Mouse (Mus musculus): ENCODE results near the gene Bmper.

Bmper gene

DNA sequence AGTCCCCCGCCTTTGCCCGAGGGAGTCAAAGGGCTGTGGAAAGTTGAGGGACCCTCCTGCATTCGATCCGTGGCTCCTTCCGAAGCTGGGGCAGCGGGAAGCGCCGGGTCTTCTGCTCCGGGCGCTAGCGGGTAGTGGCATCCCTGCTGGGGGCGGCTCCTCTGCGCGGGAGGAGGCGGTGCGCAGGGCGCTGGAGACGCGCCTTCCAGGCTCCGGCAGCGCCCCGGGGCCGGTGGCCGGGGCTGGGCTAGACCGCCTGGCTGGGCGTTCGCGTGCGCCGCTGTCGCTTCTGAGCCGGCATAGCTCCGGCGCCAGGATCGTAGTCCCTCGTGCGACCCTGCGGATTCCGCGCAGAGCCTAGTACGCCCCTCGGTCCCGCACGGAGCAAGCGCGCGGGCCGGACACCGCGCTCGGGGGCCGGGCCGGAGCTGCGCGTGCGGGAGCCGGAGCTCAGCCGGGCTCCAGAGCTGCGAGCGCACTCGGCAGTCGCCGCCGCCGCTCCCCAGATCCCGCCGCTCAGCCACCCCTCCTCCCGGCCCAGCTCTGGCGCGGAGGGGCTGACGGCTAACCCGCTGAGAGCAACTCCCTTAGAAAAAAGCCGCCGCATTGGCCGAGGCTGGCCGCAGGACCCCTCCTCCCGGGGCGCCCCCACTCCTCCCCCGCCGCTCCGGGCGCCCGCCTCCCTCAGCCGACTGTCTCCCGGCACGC lies at the start of gene Bmper:
Gene Bmper (plus strand): TSS at position 236 of the 708 bp plus-strand sequence.
- DNase-seq (ENCODE audit: low read depth) = no peak

DNA sequence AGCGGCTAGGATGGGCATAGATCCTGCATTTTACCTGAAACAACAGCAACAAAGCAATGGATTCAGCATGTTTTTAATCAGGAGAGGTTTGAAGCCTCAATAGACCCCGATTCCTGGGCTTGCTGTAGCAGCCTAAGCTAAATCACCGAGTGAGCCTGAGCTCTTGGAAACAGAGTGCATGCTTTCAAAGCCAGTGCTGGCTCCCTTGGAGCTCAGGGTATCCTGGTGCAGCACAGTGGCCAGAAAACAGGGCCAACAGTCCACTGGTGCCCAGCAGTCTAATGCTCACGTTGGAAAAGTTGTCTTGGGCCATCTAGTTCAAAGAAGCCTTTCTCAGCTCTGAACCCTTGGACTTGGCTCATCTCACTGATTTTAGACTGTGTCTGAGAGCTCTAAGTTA lies 45.4 kb upstream of the Bmper start:
- no peak for DNase-seq (ENCODE audit: low read depth)

DNA sequence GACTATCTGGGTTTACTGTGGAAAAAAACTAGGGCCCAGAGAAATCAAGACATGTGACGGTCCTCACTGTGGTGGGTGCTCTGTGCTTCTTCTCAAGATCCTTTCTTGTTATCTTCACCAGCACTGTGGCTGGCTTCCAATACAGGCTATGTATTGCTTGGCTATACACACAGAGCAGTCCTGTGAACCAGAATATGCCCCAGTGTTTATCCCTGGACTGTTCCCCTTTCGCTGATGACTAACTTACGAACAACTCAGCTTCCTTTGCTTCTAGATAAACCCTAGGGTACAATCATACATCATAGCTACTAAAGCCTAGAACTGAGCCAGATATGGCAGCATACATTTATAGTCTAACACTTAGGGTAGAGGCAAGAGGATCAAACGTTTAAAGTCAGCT lies 35.7 kb upstream of the Bmper start:
- no peak for DNase-seq (ENCODE audit: low read depth)

DNA sequence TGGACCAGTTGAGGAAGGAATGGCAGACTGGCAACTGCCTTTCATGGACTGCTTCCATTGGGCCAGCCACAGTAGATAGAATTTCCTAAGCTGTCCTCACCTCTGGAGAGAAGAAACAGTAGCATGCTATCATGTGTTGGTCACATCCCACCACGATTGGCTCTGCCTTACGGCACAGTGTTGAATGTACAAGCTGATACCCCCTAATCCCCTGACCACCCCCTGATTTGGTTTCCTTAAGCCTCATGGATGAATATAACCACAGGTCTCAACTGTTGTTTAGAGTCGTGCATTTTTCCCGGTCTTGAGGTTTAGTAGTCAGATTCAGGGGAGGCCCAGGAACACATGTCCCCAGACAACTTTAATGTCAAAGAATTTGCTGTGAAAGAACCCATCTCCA lies 34.7 kb upstream of the Bmper start:
- no peak for DNase-seq (ENCODE audit: low read depth)

DNA sequence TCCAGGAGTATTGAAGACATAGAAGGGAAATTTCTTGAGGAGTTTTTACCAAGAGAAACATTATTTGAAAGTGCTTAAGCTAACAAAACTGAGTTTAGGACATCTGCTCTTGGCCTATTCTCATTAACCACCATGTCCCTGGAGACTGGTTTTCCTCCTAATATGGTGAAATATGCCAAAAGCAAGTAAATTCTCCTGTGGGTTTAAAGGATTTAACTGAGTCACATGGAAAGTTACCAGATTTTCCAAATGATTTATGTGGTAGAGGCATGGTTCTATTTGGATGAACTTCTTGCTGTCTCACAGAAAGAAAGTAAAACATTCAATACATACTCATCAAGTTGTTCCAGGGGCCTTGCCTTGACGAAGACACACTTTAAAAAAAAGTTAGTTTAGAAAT lies 31.9 kb upstream of the Bmper start:
- no peak for DNase-seq (ENCODE audit: low read depth)

DNA sequence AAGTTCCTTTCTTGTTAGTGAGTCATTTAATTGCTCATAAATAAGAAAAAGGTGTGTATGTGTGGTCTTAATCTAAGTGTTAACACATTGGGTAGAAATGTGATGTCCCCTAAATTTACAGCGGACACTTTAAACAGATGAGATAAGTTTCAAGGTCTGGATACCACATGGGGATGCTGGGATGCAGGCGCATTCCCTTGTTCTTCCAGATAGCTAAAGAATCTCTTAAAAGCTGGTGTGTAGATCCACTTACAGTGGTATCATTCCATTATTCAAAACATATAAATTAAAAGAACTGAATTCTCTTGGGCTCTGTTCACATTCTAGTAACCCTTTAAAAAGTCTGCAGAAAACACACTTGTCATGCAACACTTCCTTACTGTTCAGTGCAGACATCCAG lies 31.4 kb upstream of the Bmper start:
- no peak for DNase-seq (ENCODE audit: low read depth)

DNA sequence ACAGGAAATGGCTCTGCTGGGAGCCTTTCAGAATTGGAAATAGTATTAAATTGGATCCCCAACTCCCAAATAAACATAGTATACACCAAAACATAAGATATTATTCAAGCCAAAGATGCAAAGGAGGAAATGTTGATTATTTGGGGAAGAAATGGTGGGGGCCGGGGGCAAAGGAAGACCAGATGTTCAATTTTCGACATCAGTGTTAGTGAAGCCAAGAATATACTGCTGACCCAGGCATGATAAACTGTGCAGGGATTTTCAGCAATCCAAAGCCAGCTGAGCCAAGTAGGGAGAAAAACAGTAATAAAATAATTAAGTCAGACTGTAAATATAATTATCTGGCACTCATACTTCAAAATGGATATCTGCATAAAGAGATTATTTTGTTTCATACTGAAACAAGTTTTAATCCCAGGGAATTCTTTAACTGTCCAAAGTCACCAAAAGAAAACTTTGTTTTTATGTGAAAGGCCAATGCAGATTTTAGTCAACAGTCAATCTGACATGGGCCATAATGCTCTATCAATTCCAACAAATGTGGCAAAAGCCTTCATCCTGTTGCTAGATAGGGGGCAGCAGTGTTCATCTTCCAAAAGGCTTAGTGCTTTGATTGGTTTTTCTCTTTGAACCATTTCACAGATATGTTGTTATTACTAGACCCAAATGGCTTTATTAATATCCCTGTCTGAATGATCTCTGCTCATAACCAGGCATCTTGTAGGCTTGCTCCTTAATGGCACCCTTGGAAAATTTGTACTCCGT lies 30.1 kb upstream of the Bmper start:
- no peak for DNase-seq (ENCODE audit: low read depth)

DNA sequence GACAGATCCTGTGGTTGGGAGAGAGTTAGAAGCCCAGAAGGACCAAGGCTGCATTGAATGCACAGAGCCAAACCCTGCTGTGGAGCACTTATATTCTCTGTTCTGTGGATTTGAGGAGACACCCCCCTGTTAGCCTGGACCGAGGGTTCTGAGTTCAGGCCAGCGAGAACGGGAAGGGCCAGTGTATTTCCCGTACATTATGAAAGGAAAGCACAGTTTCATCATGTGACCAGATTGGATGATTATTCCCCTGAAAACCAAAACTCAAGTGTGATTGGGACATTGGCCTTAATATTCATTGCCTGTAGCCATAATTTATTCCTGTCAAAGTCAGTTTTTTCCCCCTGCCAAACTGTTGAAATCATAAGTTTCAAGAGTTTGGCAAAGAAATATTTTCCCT lies 23.9 kb upstream of the Bmper start:
- no peak for DNase-seq (ENCODE audit: low read depth)

DNA sequence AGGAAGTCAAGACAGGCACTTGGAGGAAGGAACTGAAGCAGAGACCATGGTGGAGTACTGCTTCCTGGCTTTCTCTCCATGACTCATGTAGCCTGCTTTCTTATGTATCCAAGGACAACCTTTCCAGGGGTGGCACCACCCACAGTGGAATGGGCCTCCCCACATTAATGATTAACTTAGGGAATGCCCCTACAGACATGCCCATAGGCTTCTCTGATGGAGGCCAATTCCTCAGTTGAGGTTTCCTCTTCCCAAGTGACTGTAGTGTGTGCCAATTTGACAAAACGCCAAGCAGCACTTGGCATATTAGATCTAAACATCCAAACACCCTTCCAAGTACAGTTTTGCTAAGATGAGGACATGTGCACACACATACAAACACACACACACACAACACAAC lies 23.0 kb upstream of the Bmper start:
- DNase-seq (ENCODE audit: low read depth) = no peak

DNA sequence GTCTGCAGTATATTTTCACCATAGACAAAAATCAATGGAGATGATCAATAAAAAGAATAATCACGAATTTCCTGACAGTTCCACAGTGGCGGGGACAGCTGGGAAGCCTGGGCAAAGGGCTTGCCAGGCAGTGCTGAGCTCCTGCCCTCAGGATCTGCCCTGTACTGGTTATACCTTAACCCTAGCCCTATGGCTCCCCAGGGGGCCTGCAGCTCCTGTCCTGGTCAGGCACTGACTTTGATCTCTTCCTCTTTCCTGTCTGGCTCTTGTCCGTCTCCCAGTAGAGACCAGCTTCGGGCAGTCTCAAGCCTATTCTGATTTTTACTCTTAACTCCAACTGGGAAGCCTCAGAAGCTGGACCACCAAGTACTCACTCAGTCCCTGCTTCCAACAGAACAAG lies 22.0 kb upstream of the Bmper start:
- no peak for DNase-seq (ENCODE audit: low read depth)

DNA sequence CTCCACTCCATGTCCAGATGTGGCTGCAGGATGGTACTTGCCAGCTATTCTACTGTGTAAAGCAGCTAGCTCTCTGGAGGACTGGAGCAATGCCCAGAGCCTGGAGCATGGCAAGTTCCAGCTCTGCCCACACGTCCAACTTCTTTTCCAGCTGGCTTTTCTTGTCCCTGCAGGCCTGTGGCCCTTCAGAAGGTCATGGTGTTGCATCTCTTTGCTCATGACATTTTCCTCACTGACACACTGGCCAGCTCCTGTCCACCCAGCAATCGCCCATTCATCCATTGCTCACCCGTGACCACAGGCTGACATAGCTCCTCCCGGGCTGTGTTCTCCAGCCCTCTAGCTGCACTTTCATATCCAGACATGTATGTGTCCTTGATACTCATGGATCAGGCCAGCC lies 20.4 kb upstream of the Bmper start:
- no peak for DNase-seq (ENCODE audit: low read depth)

DNA sequence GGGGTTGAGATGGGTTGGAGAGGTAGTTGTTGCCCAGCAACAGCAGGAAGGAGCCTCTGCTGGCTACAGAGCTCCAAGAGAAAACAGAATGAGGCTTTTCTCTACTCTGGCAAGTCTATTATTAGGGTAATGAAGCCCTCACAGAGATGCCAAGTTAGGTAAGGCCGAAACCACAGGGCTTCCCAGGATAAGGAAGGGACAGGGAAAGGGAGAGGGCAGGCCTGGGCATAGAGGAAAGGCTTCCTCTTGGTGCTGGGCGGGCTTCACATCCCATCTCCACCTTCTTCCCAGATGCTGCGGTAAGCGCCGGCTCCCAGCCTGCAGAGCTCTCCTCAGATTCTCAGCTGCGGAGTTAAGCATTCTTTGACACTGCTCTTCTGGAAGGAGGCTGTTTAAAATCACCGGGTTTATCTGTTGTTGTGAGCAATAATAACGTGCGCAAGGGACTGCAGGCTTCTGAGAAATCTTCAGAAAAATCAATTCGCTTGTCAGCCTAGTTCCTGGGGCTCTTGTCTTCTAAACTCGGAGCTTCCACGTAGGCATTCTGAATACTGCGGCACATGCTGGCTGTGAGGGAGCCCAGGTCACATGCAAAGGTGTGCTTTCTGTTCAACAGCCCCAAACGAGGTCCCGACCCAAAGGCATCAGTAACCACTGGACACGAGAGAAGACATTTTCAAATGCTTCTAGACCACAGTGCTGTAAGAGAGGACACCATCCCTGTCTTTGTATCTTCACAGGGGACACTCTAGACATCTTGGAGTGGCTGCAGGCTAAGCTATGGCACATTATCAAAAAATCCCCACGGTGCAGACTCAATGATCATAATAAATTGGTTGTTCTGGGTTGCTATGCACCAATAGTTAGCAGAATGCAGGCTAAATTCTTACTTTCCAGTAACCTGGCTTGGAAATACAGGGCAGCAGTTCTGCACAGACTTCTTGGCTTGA lies 18.3 kb upstream of the Bmper start:
- DNase-seq (ENCODE audit: low read depth) = no peak

DNA sequence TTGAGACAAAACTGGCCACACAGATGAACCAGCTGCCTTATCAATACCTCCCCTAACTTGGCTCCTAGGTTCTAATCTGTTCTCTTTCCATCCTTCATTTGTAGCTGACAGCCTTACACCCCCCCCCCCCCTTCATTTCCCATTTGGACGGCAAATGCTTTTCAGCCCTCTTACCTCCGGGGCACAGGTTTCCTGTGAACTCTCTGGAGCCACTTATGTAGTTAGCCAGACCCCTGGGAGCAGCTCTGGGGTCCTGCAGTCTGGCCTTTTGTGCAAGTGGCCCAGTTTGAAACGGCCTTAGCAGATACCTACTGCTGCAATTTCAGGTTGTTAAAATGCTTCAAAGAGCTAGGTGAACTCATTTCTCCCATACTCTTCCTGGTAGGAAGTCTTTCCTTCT lies 17.6 kb upstream of the Bmper start:
- DNase-seq (ENCODE audit: low read depth) = no peak

DNA sequence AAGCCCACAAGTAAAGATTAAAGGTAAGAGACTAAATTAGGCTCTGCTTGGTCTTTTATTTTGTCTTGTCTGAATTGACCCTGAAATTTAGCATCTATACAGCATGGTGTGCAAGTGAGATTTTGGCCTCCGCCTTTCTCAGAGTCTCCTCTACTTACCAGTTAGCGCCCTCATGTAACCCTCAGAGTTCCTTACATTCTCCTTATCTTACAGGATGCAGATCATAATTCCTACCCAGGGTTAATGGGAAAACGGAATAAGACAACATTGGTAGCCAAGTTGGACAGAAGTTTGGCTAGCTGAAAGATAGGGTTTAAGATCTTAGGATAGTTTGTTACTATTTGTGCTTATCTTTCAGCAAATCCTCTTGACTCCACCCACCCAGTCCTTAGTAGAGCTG lies 17.1 kb upstream of the Bmper start:
- no peak for DNase-seq (ENCODE audit: low read depth)

DNA sequence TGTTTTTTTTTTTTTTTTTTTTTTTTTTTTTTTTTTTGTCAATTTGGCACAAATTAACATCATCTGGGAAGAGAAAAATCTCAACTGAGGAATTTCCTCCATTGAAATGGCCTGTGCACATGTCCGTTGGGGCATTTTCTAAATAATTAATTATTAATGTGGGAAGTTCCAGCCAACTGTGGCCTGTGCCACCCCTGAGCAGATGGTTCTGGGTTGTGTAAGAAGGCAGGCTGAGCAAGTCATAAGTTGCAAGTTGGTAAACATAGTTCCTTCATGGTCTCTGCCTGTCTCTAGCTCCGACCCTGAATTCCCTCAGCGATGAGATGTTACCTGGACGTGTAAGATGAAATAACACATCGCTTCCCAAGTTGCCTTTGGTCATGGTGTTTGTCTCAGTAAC lies 16.7 kb upstream of the Bmper start:
- no peak for DNase-seq (ENCODE audit: low read depth)

DNA sequence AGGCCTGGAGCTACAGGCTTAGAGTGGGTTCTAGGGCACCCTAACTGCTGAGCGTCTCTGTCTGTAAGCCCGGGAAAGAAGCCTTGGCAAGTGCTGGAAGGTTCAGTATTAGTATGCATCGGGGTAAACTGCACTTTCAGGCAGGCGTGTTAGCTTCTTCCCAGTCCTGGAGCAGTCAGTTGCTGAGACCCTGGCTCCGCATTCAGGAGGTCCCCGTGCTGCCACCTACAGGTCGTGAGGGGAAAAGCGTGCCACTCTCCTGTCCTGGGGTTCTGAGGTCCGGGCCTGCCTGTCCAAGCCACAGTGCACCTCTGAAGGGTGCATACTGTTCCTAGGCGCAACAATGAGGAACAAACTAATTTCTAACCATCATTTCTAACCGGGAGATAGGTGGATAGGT lies 10.6 kb upstream of the Bmper start:
- DNase-seq (ENCODE audit: low read depth) = peak; percentile 53

DNA sequence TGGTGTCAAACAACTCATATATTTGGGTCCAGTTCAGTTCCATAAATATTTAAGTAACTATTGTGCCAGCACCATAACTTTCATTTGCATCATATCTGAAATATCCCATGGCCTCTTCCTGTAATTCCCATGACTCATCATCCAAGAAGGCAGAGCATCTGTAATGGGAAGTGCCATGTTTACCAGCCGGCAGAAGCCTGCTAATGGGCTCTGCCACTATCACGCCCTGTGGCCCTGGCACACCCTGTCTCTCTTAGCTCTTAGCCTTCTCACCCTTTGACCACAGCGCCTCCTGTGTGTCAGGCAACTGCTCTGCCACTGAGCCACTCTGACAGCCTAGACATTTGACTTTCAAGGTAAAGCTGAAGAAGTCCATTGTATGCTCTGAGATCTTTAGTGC lies 3.1 kb upstream of the Bmper start:
- peak; percentile 6 for DNase-seq (ENCODE audit: low read depth)

DNA sequence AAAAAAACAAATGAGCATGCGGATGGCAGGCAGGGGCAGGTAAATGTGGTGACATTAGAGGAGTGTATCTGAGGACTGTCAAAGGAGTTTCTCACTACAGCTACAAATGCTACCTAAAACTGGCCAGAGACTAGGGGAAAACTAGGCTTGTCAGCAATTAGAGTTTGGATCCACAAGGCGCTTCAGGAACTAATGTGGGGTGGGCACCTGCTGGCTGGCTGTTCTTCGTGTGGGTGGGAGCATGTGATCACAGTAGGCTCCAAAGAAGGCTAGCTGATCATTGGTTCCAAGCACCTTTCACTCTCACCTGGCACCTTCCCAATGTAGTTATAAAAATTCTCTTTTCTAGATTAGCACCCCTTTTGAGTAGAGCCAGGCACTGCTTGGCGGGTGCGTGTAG lies 900 bp upstream of the Bmper start:
- DNase-seq (ENCODE audit: low read depth) = no peak

DNA sequence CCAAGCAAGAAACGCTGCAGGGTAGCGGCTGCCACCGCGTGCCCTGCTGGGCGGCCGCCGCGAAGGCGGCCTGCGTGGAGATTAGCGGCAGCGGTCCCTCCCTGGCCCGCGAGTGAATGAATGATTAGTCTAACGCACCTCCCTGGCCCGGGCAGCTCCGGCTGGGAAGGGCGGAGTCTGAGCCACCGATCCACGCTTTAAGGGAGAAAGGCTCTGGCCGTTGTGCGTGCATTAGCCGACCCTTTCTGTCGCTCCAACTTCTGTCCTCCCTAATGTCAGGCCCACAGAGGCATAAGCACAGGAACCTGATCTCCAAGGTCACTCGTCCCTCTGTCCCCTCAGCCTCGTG lies 410 bp upstream of the Bmper start:
- DNase-seq (ENCODE audit: low read depth) = no peak

DNA sequence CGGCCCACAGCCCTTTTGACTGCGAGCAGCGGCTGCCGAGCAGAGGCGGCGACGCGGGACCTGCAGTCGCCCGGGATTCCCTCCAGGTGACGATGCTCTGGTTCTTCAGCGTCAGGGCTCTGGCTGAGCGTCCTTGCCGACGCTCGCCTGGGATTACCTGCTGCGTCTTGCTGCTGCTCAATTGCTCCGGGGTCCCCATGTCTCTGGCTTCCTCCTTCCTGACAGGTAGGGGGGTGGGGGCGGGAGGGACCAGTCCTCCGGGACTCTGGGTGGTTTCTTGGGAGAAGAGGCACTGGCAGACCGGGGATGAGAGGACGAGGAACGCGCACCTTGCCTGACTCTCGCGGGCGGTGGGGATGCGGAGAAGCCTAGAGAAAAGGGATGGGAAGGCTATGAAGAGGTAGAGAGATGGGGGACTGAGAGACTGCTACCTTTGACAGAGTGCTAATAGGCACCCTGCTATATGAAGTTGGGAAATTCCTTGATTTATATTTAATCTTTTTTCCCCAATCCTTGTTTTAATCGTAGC lies 737 bp downstream of the Bmper start:
- DNase-seq (ENCODE audit: low read depth) = no peak

DNA sequence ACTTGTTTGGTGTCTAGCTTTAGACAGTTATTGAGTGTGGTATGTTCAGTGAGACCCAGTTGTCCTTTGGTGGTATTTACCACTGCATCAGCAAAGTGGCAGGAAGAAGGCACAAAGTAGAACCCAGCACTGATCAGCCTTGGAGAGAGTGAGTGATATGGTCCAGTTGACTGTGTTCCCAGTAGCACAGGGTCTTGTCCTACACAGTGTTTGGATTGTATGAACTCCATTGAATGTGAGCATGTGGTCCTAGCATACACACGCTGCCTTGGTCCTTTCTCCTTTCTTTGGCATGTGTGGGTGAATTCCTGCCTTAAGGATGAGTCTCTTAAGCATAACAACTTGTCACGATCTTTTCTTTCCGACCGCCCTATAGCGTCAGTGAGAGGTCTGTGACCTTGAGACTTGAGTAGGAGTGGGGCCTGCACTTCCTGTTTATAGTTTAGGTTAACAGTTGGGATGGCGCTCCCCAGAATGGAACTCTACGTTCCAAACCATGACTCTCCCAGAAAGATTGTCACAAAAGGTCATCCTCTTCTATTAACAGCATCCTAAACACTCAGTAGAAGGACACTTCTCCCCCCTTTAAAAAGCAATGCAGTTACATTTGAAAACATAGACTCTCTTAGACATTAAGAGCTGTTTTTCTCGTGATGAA lies 10.7 kb downstream of the Bmper start:
- no peak for DNase-seq (ENCODE audit: low read depth)

DNA sequence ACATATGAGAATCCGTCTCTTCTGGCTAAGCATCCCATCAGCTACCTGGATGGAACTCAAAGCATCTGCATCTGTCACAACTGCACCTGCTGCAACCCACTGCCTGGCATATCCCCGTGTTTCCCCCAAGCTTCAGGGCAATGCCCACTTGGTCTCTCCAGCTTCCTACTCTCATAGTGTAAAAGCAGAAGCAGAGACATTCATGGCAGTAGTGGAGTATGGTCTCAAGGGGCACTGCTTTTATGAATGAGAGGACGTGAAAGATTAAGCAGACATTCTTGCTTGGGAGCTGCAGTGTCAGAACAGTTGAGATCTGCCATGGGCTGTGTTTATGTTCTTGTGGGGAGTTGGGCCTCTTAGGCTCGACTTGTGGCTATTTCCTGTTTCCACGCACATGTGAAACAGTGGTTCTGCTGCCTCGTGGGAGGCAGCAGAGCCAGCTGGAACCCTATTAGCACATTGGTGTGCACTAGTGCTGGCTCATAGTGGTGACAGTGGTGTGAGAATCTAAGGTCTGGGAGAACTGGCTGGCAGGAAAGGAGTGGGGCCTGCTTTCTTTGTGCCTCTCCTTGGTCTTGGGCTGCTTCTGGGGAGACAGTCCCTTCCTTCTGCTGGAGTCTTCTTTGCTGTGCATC lies 12.6 kb downstream of the Bmper start:
- no peak for DNase-seq (ENCODE audit: low read depth)

Data from induced T-regulatory cell, adult 2 months (primary cell).